Mouse (Mus musculus) CH12F3 (cell line): ENCODE results near the gene Adamts17.

Source experiments
- in situ Hi-C: fragments of 300-500 bp; cut with MboI; formaldehyde crosslinking; loops from 2 replicates; pipeline ENCODE4 v1.14.3; 2020; ENCODE audit warnings: low sequenced_read_pairs

Gene Adamts17

DNA sequence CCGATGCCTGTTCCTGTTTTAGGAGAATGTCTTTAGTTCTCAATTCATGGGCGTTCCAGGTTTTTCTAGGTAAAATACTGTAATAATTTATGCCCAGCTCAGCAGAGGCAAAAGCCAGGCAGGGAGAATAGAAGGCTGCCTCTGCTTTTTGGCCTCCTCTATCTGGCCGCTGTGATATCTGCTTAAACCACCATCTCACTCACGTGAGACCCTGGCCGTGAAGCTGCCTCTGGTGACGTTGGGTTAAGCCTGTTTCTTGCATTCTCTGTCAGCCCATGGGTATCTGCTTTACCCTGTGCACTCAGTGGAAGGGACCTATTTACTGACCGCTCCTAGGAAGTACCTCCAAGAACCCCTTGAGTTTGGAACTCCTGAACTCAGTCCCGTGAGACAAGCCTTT is 187.7 kb downstream of the Adamts17 start:
- in situ Hi-C loops = no loop called here

DNA sequence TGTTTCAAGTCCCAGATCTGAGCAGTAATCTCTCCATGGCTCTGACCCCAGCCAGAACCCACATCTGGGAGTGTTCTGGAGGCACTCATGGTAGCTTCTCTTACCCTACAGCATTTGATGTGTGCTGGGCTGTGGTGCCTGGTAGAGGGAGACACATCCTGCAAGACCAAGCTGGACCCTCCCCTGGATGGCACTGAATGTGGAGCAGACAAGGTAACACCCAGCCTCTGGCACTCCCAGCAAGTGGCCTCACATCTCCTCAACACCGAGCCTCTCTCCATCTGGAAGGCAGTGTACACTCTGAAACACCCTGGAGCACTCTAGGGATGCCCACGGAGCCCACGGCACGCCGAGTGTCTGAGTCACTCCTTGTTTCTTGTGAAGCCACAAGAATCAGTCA is 188.2 kb downstream of the Adamts17 start:
- in situ Hi-C loops = no loop called here

DNA sequence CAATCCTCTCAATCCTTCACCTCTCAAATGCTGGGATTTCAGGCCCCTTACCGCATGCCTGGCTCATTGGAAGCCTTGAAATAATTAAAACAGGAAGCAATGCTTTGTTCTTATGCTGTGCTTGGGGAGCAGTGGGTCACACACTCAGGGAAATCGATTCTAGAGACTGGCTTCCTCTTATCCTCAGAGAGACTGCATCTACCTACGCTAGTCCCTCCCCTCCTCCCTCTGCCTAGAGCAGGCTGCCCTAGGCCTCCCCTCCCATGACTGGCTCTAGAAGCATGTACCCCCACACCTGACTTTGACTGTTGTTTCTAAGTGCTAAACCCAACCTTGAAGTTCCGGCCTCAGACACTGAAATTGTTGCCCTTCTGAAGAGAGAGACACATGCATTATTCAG is 189.4 kb downstream of the Adamts17 start:
- in situ Hi-C loops = no loop called here

DNA sequence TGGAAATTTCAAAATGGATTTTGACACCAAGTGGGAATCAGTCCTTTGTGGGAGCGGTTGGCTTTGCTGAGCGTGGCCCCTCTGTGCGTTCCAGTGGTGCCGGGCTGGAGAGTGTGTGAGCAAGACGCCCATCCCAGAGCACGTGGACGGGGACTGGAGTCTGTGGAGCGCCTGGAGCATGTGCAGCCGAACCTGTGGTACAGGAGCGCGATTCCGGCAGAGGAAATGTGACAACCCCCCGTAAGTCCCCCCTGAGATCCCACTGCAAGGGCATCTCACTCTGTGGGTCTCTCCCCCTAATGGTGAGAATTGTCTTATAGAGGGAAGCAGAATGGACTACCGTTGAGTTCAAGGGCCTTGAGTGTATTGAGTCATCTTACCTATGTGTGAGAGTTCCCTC is 189.9 kb downstream of the Adamts17 start:
- in situ Hi-C loops = no loop called here

DNA sequence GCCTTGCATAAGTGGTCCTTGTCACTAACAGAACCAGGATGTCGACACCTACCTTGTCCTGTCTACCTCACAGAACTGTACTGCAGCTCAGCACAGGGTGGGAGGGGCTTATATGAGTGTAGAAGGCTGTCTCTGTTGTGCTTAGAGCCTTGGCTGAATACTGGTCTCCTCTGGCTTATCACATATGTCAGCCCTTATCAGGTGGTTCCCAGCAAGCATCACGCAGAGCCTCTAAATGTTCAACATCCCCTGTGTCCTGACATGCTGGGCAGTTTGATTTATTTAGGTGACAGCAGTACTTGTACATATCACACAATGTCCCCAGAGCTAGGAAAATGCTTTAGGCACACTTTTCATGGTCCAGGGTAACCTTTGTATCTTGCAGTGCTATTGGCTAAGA is 191.7 kb downstream of the Adamts17 start:
- in situ Hi-C loops = no loop called here

DNA sequence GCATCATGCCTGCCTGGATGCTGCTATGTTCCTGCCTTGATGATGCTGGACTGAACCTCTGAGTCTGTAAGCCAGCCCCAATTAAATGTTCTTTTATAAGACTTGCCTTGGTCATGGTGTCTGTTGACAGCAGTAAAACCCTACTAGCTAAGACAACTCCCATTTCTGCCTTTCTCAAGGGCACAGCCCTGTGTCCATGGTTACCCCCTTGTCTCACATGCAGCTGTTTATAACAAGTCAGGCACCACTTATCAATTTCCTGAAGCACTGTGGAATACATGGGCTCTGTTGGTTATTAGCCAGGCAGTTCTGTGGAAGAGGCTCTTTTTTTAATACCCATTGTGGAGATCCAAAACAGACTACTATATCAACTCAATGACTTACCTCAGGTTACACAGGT is 193.1 kb downstream of the Adamts17 start:
- in situ Hi-C loops = no loop called here

DNA sequence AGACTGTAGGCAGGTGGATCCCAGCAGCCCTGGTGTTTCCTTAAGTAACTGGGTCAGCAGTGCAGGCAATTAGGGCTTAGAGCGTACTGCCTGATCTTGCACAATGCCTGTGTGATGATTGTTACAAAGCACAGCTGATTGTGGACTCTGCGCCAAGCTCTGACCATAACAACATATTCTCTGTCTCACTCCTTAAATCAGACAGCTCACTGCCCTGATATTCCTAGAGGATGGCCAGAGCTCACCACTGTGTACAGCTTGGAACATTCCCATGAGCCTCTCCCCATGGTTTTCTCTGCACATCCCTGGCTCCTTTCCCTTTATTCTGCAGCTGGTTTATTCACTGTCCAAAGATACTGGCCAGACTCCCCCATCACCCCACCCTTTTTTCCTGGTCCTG is 194.8 kb downstream of the Adamts17 start:
- in situ Hi-C loops = no loop called here

DNA sequence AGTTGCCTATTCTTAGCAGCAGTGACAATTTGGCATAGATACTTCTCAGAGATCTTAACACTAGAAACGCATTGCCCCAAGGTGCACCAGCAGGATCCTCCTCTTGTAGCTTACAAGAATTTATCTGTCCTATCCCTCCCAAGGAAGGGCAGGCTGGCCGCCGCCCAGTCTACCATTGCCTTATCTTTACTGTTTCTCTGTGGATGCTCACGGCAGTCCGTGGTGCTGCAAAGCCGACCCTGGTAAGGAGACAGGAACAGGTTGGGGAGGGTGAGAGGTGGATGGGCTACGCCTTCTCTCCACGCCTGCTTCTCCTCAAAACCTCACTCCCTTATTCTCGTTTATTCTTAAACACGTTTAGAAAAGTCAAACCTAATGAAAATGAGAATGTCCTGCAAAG is 195.7 kb downstream of the Adamts17 start:
- in situ Hi-C loops = no loop called here

DNA sequence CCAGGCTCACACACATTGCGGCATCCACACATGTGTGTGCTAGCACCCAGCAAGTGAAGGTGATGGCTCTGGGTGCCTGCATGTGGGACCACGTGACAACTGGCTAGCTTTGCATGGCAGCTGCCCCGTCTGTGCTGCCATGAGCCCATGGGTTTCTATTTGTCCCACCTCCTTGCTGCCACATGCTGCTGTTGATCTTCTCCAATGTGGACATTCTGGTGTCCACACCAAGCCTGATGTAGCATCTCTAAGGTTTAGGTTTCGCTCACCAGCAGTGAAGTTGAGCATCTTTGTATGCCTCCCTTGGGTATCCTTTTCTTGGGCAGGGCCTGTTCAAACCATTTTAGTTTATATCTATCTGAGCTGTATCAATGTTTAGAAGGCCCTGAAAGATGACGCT is 196.1 kb downstream of the Adamts17 start:
- in situ Hi-C loops = no loop called here

DNA sequence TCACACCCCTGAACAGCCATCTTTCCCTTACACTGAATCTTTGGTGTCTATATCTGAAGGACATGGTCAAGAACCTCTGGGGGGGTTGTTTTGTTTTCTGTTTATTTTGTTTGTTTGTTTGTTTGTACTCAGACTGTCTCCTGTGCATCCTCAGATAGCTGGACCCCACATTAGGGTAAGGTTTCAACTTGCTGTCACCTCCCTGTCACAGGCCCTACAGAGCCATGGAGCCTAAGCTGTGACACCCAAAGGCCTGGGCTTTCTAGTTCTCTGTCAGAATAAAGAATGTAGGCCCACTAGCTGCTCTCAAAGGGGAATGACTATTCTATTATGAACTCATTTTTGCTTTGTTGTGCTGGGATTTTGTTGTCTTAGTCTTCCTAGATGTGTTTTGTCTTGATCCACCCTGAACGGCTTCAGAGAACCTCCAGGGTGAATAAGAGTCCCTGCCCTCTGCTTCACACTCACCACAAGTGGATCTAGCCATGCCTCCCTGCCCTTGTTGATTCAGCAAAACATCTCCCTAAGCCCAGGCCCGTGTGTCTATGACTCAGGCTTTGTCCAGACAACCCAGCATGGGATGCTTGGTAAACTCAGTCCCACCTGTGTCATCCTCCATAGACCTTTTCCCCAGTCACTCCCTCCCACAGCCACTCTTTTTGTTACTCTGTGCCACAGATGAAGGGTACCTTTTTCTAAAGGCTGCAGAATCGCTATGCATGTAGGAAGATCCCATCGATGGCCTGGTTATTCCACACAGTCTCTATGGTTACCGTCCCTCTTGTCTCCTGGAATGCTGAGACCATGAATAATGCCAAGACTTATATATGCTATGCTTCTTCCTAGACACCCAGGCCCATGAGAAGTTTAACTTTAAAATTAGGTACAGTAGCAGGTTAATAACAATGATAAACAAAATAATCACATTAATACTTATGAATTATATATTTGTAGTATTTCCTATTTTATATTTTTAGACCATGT is 197.3 kb downstream of the Adamts17 start:
- in situ Hi-C loops = no loop called here

DNA sequence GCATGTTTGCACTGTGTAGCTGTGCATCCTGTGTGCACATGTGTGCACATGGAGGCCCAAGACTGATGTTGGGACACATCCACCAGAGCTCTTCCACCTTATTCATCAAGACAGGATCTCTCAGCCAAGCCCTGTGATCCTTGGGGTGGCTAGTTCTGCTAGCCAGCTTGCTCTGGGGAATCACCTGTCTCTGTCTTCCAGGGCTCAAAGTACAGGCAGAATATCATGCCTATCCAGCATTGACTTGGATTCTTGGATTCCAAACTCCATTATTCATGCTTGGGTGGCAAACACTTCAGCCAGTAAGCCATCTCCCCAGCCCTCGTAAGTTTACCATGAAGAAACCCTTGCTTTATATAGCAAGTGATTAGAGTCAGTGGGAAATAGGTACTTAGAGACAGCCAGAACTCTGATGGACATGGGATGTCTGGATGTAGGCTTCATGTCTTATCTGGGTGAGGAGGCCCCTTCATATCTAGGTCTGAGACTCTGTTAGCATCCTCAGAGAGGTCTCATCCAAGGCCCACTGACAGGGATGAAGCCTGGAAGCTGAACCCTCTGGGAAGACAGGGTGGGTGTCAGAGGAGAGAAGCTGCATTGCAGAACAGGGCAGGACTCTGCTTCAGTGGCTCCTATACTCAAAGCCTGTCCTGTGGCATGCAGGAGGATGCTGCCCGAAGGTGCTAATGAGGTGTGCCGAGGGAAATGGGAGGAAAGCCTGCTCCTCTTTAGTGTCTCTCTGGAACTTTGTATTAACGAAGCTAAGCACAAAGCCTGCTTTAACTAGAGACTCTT is 198.4 kb downstream of the Adamts17 start:
- in situ Hi-C loops = no loop called here

DNA sequence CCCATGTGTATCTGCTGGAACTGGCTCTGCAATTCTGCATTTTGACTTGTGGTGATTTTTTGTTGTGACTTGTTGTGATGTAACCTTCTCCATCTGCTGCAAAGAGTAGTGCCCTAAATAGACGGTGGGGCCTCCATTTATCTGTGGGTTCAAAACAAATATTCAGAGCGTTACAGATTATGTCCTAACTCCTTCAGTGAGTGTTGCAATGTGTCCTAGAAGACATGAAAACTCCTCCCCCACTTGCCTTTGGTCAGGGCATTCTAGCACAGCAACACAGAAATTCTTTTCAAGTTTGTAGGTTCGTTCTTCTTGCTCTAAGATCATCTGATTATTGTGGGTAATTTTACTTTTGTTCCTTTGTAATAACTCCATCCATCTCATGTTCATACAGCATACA is 199.6 kb downstream of the Adamts17 start:
- in situ Hi-C loops = no loop called here

DNA sequence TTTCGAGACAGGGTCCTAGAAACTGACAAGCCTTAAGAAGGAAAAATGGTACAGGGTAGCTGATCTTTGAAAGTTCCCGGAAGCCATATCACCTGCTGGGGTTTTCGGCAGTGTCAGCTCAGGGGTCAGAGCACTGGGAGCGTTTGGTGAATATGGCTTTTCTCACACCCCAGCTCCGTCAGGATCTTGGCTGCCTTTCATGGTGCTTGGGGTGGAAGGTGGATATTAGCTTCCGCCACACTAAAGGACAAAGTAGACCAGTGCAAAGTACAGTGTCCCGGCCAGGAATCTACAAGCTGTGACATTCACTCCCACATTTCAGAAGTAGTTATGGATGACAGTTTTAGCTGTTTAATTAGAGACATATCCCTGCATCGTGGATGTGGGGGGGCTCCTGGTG is 200.3 kb downstream of the Adamts17 start:
- in situ Hi-C loops = no loop called here

DNA sequence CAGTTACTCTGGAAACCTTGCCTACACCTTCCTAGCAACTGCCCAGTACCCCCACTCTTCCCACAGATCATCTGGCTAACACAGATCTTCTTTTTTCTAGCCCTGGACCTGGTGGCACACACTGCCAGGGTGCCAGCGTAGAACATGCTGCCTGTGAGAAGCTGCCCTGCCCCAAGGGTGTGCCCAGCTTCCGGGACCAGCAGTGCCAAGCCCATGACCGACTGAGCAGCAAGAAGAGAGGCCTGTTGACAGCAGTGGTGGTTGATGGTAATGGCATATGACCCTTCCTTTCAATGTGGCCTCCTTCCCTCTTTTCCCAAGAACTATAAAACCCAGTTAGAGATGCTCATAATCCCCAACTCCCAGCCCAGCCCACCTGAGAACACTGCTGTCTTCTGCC is 202.2 kb downstream of the Adamts17 start:
- in situ Hi-C loops = no loop called here

DNA sequence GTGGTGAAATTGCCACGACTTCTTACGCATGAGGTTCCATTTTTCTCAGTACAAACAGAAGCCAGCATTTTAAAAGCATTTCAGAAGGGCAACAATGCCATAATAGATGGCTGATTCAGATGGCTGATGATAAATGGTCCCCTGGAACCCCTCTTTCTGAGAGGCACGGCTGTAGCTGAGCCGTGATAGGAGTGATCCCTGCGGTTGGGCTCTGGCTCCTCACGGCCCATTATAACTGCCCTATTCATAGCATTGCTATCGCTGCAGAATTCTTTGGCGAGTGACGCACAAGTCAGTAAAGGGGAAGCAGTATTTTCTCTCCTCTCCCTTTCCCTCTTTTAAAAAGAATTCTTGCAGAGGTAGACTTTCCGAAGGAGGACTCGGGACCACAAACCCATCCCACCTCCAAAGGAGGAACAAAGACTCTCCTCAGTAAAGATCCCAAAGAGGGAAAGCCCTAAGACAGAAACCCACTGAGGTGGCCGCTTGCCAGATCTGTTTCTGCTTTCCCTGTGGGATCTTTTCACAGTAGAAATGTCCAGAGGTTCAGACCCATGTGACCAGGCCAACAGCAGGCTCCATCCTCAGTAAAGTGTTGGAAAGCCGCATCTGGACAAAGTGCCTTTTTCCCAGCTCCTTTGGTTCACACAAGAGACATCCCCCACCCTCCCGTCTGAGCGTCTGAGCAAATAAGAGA is 204.7 kb downstream of the Adamts17 start:
- in situ Hi-C loops = no loop called here

DNA sequence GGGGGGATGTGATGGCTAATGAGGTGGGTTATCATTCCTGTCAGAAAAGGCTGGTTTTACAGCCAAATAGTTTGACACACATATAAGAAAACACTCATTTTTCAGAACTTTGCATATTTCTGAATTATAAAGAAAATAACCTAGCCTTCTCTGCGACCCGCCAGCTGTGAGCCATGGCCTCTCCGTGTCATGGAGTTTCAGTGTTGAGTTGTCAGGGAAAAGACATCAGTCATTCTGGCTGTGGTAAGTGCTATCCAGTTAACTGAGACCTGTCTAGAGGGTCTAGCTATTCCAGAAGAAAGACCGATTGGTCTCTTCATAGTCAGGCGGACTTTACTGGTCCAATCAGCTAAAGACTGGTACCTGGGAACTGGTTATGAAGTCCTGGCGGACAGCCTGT is 205.7 kb downstream of the Adamts17 start:
- in situ Hi-C loops = no loop called here

DNA sequence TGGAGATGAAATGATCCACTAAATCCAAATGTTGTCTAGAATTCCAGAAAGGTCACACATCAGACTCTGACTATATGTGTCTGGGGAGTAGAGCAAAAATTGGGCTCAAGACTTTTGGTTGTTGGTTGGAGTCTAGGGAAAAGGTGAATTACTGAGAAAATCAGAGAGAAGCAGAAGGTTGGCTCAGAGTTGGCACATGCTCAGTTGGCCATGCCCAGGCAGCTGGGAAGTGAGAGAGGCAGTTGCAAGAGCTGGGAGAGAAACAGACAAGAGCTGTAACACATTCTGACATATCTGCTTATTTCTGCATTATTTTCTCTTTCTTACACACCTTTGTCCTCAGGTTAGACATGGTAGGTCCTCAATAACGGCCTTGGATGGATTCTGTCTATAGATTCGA is 209.7 kb downstream of the Adamts17 start:
- in situ Hi-C loops = no loop called here

DNA sequence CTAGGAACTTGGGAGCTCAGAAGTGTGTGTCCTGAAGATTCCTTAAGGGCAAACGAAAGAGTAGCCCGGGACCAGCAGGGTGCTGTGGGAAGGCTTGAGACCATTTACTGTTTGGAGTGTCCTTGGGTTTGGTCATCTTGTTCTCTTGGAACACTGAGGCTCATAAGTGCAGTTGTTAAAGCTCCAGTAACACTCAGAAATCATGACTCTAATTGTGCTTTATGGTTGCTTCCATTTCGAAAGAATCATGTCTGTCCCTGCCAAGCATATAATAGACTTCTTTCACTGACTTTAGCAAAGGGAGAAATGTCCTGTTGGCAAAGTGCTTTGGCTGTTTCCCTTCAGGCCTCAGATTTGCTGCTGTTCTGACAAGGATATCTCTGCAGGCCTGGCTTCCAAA is 210.9 kb downstream of the Adamts17 start:
- in situ Hi-C loops = no loop called here

DNA sequence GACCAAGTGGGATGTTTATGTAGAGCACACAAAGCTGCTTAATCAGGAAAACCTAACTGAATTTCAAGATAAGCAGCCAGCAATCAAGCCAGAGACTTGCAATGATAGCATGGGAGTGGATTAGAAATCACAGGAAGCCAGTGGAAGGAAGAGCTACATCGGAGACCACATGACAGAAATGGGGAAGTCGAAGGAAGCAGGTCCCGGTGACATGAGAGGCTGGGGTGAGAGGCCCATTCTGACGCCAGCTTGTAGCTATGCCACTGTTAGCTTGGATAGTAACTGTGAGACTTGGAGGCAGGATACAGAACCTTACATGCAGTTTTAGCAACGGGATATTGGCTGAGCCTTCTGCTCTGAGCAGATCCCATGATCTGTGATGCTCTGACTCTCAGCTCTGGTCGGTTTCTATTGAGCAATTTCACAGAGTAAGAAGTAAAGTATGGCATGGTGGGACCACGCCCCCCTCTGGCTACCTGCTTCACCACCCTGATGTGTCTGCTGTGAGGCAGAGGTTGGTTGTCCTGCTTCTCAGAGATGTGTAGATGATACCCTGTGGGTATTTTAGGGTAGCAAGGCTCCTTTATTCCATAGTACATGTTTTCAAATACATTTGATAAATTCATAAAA is 211.7 kb downstream of the Adamts17 start:
- in situ Hi-C loops = no loop called here

DNA sequence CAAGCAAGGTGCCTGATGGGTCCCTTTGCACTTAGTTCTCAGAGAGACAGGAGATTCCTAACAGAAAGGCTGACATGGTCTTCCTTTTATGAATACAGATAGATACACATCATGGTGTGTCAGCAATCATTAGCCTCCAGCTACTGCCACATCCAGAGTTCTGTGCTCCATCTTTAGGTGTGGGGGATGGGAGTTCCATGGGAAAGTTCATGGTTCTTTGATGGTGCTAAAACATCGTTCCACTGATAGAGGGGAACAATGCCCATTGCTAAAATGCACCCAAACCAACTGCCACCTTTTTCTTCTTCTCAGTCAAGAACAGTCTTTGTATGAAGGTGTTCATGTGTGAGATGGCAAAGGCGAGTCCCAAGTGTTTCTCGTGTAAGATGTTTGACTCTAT is 215.3 kb downstream of the Adamts17 start:
- in situ Hi-C loops = no loop called here

DNA sequence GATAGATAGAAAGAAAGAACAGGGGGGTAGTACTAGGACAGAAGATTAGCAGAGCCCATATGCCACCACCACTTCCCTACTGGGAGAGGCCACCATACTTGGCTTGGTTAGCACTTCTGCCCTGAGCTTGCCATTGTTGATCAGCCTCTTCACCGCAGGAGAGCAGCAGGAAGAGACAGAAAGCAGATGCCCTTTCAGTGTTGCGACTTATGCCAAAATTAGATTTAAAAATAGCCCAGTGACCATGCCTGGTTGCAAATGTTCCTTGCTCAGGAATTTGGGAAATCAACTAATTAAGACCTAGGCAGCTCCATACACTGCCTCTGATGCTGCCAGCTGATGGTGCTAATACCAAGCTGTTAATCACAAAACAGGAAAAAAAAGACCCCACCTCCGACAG is 216.0 kb downstream of the Adamts17 start:
- in situ Hi-C loops = no loop called here
